Mouse (Mus musculus) natural killer cell, adult 2 months (primary cell): ENCODE data around the gene Hlcs.

ENCODE experiments used
- DNase-seq, 2 experiments: peaks; one replicate each; pipeline ENCODE4 v3.0.0; 2022; ENCODE audit warnings: low spot score in 2 of 2

Hlcs gene

DNA sequence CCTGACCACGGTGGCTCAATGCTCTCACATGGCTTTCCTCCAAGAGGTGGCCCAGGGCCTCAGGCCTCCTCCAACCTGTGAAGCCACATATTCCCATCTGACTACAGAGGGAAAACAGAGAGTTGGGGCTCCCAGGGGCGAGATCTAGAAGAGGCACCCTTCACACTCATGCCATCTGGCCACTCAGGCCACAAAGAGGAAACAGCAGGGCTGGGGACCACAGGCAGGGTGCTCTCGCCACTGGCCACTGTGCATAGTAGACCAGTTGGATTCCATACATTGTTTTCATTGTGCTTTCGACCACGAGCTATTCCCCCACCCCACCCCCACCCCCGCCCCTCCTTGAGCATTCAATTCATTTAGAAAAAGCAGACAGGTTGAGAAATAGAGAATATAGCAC, 151.4 kb downstream of the Hlcs start:
- no peak for DNase-seq

DNA sequence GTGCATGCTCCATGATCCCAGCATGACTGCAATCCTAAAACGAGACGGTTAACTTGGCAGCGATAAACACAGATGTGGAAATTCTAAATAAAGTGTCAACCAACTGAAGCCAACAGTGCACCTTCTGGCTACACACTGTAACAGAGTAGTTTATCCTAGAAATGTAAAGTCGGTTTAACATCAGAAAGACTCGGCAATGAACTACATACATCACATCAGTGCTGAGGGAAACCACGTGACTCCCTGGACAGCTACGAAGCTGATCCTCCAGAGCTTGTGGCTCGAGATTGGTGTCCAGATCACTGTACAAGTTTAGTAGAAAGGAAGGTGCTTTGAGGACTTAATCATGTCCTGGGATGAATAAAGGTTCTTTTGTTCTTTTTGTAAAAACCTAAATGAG, 155.6 kb downstream of the Hlcs start:
- no peak for DNase-seq

DNA sequence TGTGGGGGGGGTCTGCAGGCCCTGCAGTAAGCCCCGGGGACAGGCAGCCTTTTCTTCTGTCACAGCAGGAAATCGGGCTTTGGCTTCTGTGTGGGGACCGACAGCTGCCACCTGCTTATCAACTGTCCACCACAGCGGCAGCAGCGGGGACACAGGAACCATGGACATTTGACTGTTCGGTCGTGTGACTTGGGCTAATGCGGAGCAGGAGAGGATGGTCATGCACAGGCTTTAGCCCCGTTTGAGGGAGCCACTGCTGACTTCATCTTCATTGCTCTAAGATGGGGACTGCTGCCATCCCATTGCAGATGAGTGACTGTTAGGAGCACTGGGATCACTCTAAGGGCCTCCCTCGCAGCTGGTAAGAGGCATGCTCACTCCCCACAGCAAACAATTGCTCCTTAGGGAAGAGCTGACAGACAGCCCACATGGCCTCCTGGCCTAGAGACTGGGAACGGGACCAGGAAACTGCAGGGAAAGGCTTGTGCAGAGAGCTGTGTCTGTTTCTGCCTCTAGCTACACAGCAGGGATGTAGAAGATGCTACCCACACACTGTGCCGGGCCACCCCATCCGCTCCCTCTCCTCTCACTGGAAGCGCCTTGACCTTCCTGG, 158.2 kb downstream of the Hlcs start:
- DNase-seq: no peak

DNA sequence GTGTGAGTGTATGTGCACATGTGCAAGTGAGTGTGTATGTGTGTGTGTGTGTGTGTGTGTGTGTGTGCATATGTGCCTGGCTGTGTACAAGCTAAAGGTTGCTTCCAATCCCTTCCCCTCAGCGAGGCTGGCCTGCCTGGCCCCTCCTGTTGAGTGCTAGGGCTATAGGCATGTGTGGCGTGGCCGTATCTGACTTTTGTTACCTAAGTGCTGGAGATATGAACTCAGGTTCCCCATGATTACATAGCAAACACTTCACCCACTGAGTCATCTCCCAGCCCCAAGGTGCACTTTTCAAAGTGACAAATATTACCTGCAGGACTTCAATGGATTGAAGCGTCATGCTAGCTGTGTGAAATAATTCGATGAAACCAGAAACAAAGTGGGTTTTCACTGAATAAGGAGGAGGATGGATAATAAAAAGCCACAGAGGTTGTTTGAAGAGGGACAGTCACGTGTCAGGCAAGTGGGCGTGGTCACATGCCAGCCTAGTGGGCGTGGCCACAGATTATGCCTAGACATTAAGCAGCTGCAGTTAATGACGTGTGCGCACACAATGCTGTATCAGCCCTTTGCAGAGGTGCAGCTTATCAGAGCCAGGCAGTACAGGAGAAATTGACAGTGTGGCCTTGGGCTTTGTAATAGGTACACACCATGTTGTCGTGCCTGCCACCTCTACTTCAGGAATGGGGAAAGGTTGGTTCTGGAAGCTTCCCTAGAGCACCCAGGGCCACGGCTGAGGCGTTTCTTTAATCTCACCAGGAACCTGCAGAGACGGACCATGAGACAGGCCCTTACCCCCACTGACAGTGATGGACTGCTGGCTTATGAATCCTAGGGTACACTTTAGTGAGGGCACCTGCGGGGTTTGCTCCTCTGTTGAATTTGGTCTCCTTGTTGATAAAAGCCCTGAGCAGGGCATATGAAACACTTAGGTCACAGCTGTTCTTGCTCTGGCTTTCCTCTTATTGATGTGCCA, 163.0 kb downstream of the Hlcs start:
- DNase-seq: no peak

DNA sequence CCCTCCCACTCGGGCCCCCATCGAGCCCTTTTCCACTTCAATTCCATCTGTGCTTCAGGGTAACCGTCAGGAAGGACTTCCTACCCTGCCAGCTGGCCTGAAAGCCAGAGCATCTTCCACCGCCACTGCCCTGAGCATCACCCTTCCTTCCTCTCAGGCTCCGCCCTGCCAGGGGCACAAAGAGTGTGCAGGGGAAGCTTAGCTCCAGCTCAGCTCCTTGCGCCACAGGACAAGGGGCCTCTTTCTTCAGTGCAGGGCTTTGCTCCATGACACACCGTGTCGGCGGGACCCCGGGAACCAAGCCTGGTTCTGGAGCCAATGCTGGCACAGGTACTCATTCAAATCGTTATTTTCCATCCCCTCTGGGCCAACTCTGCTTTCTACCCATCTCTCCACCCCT, 165.2 kb downstream of the Hlcs start:
- DNase-seq: no peak

DNA sequence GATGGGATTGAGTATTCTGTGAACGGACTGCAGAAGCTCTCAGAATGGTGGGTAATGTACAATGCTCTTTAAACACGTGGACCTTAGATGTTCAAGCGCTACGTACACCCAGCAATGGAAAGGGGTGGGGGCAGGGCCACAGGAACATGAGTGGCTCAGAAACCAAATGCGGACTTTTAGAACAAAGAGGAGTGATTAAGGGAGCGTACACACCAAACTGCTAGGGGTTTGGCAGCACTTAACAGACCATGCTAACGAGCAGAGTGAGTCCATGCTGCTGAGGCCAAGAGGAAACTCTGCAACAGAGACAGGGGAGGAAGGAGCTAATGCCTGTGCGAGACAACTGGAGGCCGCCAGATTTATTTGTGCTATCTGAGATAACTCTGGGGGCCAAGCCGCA, 170.0 kb downstream of the Hlcs start:
- no peak for DNase-seq

DNA sequence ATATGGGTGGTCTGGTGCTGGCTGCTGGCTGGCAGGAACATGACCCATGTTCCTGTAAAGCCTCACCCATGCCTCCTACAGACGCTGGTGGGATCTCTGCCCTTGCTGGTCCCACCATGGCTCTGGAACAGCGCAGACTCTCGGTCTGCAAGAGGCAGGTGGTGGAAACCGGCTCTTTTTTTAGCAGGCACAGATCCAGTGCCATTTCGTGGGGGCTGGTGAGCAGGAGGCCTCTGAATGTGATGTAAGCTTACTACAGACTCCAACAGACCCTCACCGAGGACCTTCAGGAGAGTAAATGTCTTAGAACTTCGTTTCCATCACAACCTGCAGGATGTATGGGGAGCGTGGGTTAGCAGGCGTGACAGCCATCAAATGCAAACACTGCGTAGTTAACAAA, 172.6 kb downstream of the Hlcs start:
- no peak for DNase-seq

DNA sequence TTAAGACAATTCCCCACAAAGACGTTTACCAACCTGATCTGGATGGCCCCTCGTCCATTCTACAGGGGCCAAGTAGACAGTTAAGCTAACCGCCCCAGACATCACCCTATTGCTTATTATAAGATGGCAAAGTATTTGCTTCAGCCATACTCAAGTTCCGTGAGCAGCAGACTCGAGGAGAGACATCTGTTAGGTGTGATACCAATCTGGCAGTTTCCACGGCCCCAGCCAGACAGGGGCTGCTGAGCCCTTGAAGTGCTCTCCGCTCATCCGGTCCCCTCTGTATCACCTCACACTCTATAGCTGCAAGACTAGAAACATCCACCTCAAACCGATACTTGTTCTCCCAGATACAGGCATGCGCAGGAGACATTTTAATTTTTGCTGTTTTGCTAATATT, 179.2 kb downstream of the Hlcs start:
- DNase-seq: no peak

DNA sequence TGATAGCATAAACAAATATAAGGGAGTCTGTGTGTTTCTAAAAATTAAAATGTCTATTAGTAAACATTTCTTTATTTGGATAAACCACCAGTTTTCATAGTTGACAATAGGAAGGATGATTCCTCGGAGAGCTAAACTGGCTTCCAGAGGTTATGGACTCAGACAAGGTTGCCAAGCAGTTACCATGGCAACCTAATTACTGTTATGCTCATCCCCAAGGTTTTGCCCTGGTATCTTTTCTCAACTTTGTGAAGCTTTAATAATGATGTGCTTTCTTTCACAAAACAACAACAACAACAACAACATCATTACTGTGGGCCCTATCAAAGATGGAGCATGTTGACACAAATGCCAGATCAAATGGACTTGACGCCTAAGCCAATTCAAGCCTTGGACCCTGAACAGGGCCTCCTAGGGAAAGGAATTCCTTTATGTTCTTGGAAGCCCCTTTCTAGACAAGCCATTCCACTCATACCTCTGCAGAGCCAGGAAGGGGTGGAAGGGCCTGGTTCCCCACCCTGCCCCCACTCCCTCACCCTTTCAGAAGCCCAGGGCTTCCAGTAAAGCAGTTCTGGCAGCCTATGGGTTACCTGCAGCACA, 185.0 kb downstream of the Hlcs start:
- DNase-seq: no peak

DNA sequence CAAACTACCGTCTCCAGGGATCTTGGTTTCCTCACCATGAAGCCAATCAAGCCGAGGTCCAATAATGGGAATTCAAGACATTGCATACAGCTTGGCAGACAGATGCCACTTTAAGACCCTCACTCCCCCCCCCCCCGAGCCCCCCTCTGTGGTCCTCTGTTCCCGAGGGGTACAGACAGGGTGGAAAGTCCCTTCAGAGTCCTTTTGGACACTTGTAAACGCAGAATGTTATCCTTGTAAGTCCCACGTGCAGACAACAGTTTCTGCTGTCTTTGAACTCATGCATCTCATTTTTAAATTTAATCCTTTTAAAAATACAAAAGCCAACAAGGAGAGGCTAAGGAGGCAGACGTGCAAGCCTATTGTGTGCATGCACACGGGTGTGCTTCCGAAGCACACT, 187.2 kb downstream of the Hlcs start:
- no peak for DNase-seq

DNA sequence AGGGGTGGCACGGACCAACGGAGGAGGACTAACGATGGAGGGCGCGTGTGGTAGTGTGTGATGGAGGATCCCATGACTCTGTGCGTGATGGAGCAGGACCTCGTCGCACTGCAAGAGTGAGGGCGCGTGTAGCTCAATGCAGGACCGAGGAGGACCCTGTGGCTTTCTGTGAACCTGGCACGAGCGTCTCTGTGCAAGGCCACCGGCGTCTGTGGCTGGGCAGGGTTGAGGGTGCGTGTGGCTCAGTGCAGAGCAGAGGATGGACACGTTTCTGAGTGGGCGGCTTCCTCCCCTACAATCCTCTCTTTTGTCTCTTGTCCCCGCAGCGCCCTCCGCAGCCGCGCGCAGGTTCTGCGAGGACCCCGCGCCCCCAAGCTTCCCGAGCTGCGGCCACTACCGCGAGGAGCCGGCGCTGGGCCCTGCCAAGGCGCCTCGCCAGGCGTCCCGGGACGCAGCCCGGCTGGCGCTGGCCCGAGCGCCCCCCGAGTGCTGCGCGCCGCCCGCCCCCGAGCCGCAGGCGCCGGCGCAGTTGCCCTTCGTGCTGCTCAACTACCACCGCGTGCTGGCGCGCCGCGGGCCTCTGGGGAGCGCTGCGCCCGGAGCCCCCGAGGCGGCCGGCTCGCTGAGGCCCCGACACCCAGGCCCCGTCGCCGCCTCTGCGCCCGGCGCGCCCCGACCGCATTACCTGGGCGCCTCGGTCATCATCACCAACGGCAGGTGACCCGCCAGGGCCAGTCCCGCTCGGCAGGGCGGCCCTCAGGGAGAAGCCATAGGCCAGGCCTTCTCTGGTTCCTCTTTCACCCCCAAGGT, 188.0 kb downstream of the Hlcs start:
- no peak for DNase-seq

DNA sequence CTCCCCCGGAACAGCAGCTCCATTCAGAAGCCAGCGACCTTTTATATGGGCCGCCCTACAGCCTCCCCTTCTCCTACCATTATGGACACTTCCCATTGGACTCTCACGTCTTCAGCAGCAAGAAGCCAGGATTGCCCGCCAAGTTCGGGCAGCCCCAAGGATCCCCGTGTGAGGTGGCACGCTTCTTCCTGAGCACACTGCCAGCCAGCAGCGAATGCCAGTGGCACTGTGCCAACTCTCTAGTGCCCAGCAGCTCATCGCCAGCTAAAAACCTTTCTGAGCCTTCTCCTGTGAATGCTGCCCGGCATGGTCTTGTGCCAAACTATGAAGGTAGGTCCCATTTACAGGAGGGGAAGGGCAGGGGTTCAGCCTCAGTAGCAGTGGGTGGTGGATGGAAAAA, 190.1 kb downstream of the Hlcs start:
- DNase-seq: no peak

DNA sequence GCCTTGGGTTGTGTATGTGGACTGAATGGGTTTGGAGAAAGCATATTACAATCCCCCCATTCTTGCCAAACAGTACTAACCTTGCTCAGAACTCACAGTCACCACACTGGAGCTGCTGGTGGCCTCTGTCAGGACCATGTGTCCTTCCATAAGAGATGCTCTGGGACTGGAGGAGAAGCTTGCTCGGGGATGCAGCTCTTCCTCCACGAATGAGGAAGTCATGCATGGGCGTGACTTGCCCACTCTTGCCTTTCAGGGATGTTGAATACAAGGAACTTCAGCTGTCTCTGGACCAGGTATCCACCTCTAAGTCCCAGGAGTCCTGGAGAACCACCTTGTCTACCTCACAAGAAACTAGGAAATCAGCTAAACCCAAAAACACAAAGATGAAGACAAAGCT, 191.0 kb downstream of the Hlcs start:
- DNase-seq: no peak

DNA sequence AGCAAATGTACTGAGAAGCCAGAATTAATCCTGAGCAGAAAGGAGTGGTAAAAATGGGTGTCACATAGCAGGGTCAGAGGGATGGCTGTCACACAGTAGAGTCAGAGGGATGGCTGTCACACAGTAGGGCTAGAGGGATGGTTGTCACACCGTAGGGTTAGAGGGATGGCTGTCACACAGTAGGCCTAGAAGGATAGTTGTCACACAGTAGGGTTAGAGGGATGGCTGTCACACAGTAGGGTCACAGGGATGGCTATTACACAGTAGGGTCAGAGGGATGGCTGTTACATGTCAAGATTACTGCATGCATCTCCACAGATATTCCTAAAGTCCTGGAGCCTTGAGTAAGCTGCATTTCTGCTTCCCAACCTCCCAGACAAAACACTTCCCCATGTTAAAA, 195.0 kb downstream of the Hlcs start:
- no peak for DNase-seq

DNA sequence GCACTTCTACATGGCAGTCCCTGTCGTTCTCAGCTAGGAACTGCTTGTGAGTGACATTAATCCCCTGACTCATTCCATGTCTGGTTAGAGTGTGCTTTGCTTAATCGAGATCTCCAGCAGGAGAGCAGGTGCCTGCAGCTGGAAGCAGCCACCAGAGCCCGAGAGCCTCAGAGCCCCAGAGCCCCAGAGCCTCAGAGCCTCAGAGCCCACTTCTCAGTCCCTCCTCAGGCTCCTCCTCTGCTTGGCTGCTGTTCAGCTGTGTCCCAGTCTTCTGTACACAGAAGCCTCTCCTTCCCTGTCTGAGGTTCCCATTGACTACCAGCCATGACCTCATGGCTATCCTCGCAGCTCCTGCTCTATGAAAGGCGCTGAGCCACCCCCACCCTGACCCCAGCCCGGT, 196.0 kb downstream of the Hlcs start:
- DNase-seq: no peak

DNA sequence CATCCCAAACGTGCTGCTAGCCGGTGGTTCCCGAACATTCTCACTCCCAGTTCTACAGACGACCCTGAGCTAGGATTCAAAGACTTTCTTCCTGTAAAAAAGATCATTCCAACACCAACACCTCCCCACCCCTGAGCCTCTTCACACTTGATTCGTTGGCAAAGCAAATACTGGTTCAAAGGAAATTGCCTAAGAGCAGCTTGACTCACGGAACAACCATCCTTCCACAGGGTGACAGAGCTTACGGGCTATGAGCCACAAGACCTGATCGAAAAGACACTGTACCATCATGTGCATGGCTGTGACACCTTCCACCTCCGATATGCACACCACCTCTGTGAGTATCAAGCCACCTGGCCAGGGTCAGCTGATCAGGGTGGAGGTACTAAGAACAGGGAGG, 198.7 kb downstream of the Hlcs start:
- no peak for DNase-seq

DNA sequence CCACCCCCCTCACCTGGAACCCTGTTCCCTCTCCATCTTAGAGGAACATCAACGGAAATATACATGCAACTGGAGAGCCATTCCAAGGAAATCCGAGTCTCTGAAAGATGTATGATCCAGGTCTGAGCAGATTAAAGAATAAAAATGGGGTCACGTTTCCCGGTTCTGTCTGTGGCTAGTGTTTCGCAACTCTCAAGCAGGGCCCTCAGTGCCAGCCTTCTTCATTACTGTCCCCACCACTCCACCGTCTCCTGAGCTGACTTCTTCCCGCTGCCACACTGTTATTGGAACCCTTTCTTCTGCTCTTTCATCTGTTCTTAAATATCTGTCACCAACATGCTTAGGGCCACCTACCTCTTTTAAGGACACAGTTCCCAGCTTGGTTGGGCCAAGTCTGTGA, 200.2 kb downstream of the Hlcs start:
- no peak for DNase-seq

DNA sequence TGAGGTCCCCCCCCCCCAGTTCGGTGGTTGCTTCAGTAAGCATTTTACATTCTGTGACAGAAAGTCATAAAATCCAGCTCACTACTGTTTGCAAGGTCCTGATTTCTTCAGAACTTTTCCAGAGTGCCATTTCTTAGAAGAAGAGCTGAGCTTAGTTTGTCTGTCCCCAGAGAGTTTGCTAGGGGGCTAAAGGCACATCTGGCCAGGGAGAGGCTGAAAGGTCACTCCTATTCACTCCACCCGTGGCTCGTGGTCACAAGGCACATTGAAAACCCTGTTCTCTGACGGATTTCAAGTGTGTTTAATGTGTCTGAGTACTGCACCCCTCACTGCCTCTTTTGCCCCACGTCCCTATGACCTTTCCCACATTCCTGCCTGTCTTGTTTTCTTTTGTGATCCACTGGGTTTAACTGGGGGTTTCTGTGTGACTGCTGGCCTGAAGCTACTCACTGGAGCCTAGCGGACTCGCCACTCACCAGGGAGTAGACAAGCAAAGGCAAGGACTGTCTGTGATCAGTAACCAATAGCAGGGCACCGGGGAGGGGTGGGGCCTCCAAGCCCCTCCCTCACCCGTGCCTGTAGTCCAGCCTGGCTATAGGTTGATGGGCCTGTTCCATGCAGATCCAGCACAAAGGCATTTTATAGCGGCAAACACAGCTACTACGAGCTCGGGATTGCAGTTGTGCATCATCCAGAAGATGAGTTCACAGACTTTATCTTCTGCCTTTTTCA, 215.5 kb downstream of the Hlcs start:
- no peak for DNase-seq

DNA sequence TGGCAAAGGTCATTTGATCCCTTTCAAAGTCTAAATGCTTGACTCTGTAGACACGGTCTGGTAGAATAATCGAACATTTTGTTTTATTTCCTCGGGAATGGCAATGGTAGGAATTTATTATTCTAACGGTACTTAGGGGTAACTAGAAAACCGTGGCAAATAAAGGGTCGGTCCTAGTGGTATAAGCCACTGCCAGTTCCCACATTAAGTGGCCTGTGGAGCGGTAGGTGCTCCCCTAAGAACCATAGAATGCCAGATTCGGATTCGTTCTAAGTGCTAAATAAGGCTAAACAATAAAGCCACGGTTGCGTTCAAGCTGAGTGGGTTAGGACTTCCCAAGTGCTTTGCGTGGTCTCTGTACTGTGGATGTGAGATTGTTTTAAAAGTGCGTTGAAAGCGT, 216.9 kb downstream of the Hlcs start:
- no peak for DNase-seq

DNA sequence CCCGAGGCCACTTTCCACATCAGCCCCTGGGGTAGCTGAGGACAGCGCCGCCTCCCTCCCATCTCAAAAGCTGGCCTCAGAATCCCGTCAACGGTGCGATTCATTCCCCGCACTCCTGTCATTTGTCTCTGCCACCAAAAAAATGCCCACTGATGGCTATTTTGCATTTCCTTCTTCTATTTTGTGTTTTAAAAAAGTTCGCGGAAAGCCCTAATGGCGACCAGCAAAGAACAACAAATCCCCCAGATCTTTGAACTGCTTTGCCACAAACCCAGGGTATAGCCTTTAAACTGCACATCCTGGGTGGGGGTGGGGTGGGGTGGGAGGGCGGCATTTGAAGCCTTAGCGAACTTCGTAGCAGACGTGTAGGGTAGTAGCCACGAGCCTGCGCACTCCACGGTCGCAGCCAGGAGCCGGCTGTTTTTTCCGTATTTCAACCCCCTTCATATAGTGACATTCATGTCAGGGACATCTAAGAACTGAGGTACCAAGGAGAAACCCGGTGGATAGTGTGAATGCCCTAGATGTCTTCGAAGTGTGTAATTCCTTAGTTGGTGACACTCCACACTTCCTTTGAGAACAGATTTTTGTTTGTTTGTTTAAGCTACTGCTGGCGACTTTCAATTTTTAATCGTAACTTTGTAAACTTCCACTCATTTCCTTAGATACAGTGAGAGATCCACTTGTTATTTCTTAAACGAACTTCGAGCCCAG, 218.1 kb downstream of the Hlcs start:
- DNase-seq: peak in 1 of 2 experiments; percentile 31
